Mouse (Mus musculus): ENCODE results near the gene Grik4. TPM values are rescaled to one million over a fixed set of nuclear protein-coding genes. Genes with fewer than 3 reads are reported as not detected.

The Grik4 gene
- polyA plus RNA-seq, 1 experiment from 2014 or later = 2.8 TPM

GRCm38 (mm10) chr9:42757012-42757640 is 187.2 kb downstream of the Grik4 start:
- Histone ChIP-seq H3K4me3 (replicated peaks) (no peak overlapping the region), H3K4me1 (no peaks in the 10 kb centered on the region; the same call in 1 of the 2 replicates), H3K9me3 (no peaks in the 10 kb centered on the region), H3K27me3 (0 out of 2 replicates have a peak, but pooled peaks cover 3% of the 10 kb centered on the region), H3K9ac (no peak overlapping the region), H3K27ac (no peak overlapping the region), H3K4me2 (no peak overlapping the region), H3K36me3 (replicated peaks) (no peaks in the 10 kb centered on the region)
- ATAC-seq (ENCODE audit: low FRiP score) = no peak
- 74% methylated on average over 3 of the region's 3 CpGs for WGBS

GRCm38 (mm10) chr9:42754699-42755098 is 189.6 kb downstream of the Grik4 start:
- H3K4me3 ChIP-seq (replicated peaks) = no peak overlapping the region
- H3K4me2 ChIP-seq = no peak overlapping the region
- 0 out of 2 replicates have a peak, but pooled peaks cover 3% of the 10 kb centered on the region for H3K27me3 ChIP-seq
- no peak overlapping the region for H3K9ac ChIP-seq
- WGBS = 62% methylated on average over 8 of the region's 8 CpGs
- H3K4me1 ChIP-seq = no peaks in the 10 kb centered on the region; the same call in 1 of the 2 replicates
- H3K27ac ChIP-seq = no peak overlapping the region
- no peaks in the 10 kb centered on the region for H3K9me3 ChIP-seq
- no peak for ATAC-seq (ENCODE audit: low FRiP score)
- no peaks in the 10 kb centered on the region for H3K36me3 ChIP-seq (replicated peaks)

- Histone ChIP-seq H3K4me1 (no peaks in the 10 kb centered on the region), H3K4me2 (no peak overlapping the region), H3K36me3 (replicated peaks) (no peaks in the 10 kb centered on the region), H3K4me3 (replicated peaks) (no peak overlapping the region), H3K27me3 (no peaks in the 10 kb centered on the region), H3K9ac (no peak overlapping the region), H3K9me3 (no peaks in the 10 kb centered on the region), H3K27ac (no peak overlapping the region)
- no peak for ATAC-seq (ENCODE audit: low FRiP score)
- WGBS = 93% methylated on average over 2 of the region's 2 CpGs
Observed at GRCm38 (mm10) chr9:42751160-42751559, 193.1 kb downstream of the Grik4 start.

- 52% methylated on average over 3 of the region's 3 CpGs for WGBS
- Histone ChIP-seq H3K36me3 (replicated peaks) (no peaks in the 10 kb centered on the region), H3K9me3 (no peaks in the 10 kb centered on the region), H3K27ac (no peak overlapping the region), H3K27me3 (no peaks in the 10 kb centered on the region), H3K4me3 (replicated peaks) (no peak overlapping the region), H3K9ac (0 out of 2 replicates have a peak overlapping the region, but pooled peaks have one; percentile 21), H3K4me1 (no peaks in the 10 kb centered on the region), H3K4me2 (no peak overlapping the region)
- no peak for ATAC-seq (ENCODE audit: low FRiP score)
Observed at GRCm38 (mm10) chr9:42750176-42750575, 194.1 kb downstream of the Grik4 start.

- Histone ChIP-seq H3K27ac (no peak overlapping the region), H3K4me3 (replicated peaks) (no peak overlapping the region), H3K9me3 (no peaks in the 10 kb centered on the region), H3K27me3 (no peaks in the 10 kb centered on the region), H3K9ac (no peak overlapping the region), H3K4me2 (no peak overlapping the region), H3K4me1 (no peaks in the 10 kb centered on the region), H3K36me3 (replicated peaks) (no peaks in the 10 kb centered on the region)
- whole genome bisulfite sequencing = 89% methylated on average over 8 of the region's 8 CpGs
- ATAC-seq (ENCODE audit: low FRiP score) = no peak
Observed at GRCm38 (mm10) chr9:42745982-42746381, 198.3 kb downstream of the Grik4 start.

GRCm38 (mm10) chr9:42742385-42742784 is 201.9 kb downstream of the Grik4 start:
- H3K36me3 ChIP-seq (replicated peaks) = no peaks in the 10 kb centered on the region
- H3K27ac ChIP-seq = no peak overlapping the region
- no peaks in the 10 kb centered on the region for H3K27me3 ChIP-seq
- no peak overlapping the region for H3K9ac ChIP-seq
- 79% methylated on average over 5 of the region's 5 CpGs for WGBS
- ATAC-seq (ENCODE audit: low FRiP score) = no peak
- no peaks in the 10 kb centered on the region for H3K4me1 ChIP-seq
- H3K4me2 ChIP-seq = no peak overlapping the region
- H3K9me3 ChIP-seq = no peaks in the 10 kb centered on the region
- no peak overlapping the region for H3K4me3 ChIP-seq (replicated peaks)

- no peaks in the 10 kb centered on the region for H3K36me3 ChIP-seq (replicated peaks)
- no peaks in the 10 kb centered on the region for H3K9me3 ChIP-seq
- no peaks in the 10 kb centered on the region for H3K27me3 ChIP-seq
- peak overlapping the region; percentile 21; the same call in 1 of the 2 replicates for H3K9ac ChIP-seq
- H3K27ac ChIP-seq = 0 out of 2 replicates have a peak overlapping the region, but pooled peaks have one; percentile 19
- H3K4me2 ChIP-seq = no peak overlapping the region
- H3K4me1 ChIP-seq = peaks cover 20% of the 10 kb centered on the region
- WGBS = 67% methylated on average over 7 of the region's 7 CpGs
- ATAC-seq (ENCODE audit: low FRiP score) = no peak
- H3K4me3 ChIP-seq (replicated peaks) = no peak overlapping the region
Observed at GRCm38 (mm10) chr9:42736697-42737335, 207.5 kb downstream of the Grik4 start.

GRCm38 (mm10) chr9:42735086-42735485 is 209.2 kb downstream of the Grik4 start:
- no peak overlapping the region for H3K4me3 ChIP-seq (replicated peaks)
- H3K27ac ChIP-seq = no peak overlapping the region
- H3K4me2 ChIP-seq = no peak overlapping the region
- no peaks in the 10 kb centered on the region for H3K27me3 ChIP-seq
- no peak overlapping the region for H3K9ac ChIP-seq
- no peaks in the 10 kb centered on the region for H3K9me3 ChIP-seq
- no peaks in the 10 kb centered on the region for H3K36me3 ChIP-seq (replicated peaks)
- 85% methylated on average over 5 of the region's 5 CpGs for WGBS
- peaks cover 27% of the 10 kb centered on the region for H3K4me1 ChIP-seq
- ATAC-seq (ENCODE audit: low FRiP score) = no peak

- H3K36me3 ChIP-seq (replicated peaks) = no peaks in the 10 kb centered on the region
- H3K4me2 ChIP-seq = no peak overlapping the region
- H3K4me3 ChIP-seq (replicated peaks) = no peak overlapping the region
- H3K27ac ChIP-seq = no peak overlapping the region
- H3K4me1 ChIP-seq = peaks cover 32% of the 10 kb centered on the region
- no peak for ATAC-seq (ENCODE audit: low FRiP score)
- H3K9ac ChIP-seq = no peak overlapping the region
- no peaks in the 10 kb centered on the region for H3K27me3 ChIP-seq
- 68% methylated on average over 9 of the region's 9 CpGs for WGBS
- no peaks in the 10 kb centered on the region for H3K9me3 ChIP-seq
Observed at GRCm38 (mm10) chr9:42732731-42733318, 211.5 kb downstream of the Grik4 start.

GRCm38 (mm10) chr9:42728472-42728871 is 215.8 kb downstream of the Grik4 start:
- ATAC-seq (ENCODE audit: low FRiP score) = no peak
- peaks cover 27% of the 10 kb centered on the region for H3K4me1 ChIP-seq
- 46% methylated on average over 6 of the region's 6 CpGs for WGBS

GRCm38 (mm10) chr9:42727661-42728060 is 216.6 kb downstream of the Grik4 start:
- 88% methylated on average over 6 of the region's 6 CpGs for WGBS
- no peak overlapping the region for H3K4me2 ChIP-seq
- no peak overlapping the region for H3K9ac ChIP-seq
- no peak overlapping the region for H3K4me3 ChIP-seq (replicated peaks)
- no peak overlapping the region for H3K27ac ChIP-seq
- no peak for ATAC-seq (ENCODE audit: low FRiP score)
- peaks cover 22% of the 10 kb centered on the region for H3K4me1 ChIP-seq
- H3K27me3 ChIP-seq = no peaks in the 10 kb centered on the region
- H3K36me3 ChIP-seq (replicated peaks) = no peaks in the 10 kb centered on the region
- no peaks in the 10 kb centered on the region for H3K9me3 ChIP-seq

More at GRCm38 (mm10) chr9:42728472-42728871, 215.8 kb downstream of the Grik4 start:
- no peaks in the 10 kb centered on the region for H3K36me3 ChIP-seq (replicated peaks)
- no peak overlapping the region for H3K4me2 ChIP-seq
- H3K4me3 ChIP-seq (replicated peaks) = no peak overlapping the region
- H3K27me3 ChIP-seq = no peaks in the 10 kb centered on the region
- no peak overlapping the region for H3K27ac ChIP-seq
- no peak overlapping the region for H3K9ac ChIP-seq
- H3K9me3 ChIP-seq = no peaks in the 10 kb centered on the region

- H3K9me3 ChIP-seq = no peaks in the 10 kb centered on the region
- ATAC-seq (ENCODE audit: low FRiP score) = no peak
- no peaks in the 10 kb centered on the region for H3K27me3 ChIP-seq
- no peak overlapping the region for H3K27ac ChIP-seq
- no peak overlapping the region for H3K4me3 ChIP-seq (replicated peaks)
- no peak overlapping the region for H3K9ac ChIP-seq
- no peak overlapping the region for H3K4me2 ChIP-seq
- H3K36me3 ChIP-seq (replicated peaks) = no peaks in the 10 kb centered on the region
- 91% methylated on average over 5 of the region's 5 CpGs for WGBS
- H3K4me1 ChIP-seq = peaks cover 24% of the 10 kb centered on the region
Observed at GRCm38 (mm10) chr9:42727186-42727585, 217.1 kb downstream of the Grik4 start.

All from forebrain, embryonic 12.5 days (tissue).